ENCODE assay signal across 15 mouse cellular contexts in the genomic region with DNA sequence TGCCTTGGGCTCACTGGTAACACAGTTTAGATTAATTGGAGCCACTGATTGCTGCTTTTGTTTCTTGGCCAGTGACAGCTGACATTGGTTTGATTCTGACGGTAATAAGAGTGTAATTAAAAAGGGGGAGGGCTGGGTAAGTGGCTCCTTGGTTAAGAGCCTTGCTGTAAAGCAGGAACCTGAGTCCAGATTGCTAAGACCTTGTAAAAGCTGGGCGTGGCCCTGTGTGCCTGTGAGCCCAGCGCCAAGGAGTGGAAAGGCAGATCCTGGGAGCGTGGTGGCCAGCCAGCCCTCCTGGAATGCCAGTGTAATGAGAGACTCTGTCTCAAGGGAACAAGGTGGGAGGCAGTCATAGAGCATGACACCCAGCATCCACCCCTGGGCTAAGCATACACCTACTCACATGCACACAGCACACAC. TPM values are rescaled to one million over a fixed set of nuclear protein-coding genes. Genes with fewer than 3 reads are reported as not detected.
DNase-seq lines count a peak whose midpoint lies in the region; ATAC-seq lines count a peak whose summit lies in the region.
"Had no signal": no experiment of that assay in that cellular context is flagged by ENCODE, and none has a peak within 500 bp of the region (broad histone marks: within the 10 kb centered on the region; RNA-seq: fewer than 3 reads in every experiment).

No protein-coding gene starts in this region.

- no peak overlapping the region for H3K4me2 ChIP-seq in hindbrain, embryonic 12.5 days (replicated peaks)
- H3K4me2 ChIP-seq in hindbrain, embryonic 11.5 days (replicated peaks; ENCODE audit: low read depth, low read length), result no peak overlapping the region
- H3K4me2 ChIP-seq in midbrain, embryonic 11.5 days, result no peak overlapping the region
- H3K4me2 ChIP-seq in midbrain, embryonic 15.5 days, result no peak overlapping the region
- H3K4me2 ChIP-seq in forebrain, embryonic 14.5 days (ENCODE audit: low read length), result no peak overlapping the region
- H3K4me2 ChIP-seq in limb, embryonic 12.5 days, result no peak overlapping the region
- H3K4me2 ChIP-seq: liver, embryonic 15.5 days; midbrain, embryonic 12.5 days had no signal

- DNase-seq in hindbrain, embryonic 11.5 days (ENCODE audit: low spot score), result no peak
- peak; percentile 53 for DNase-seq in midbrain, embryonic 11.5 days (ENCODE audit: low spot score, missing footprints)
- DNase-seq in forebrain, embryonic 14.5 days (ENCODE audit: low spot score), result peak; percentile 55
- no peak for DNase-seq in spleen, postnatal 36 days (ENCODE audit: low spot score in 2 of 2)
- DNase-seq in heart, postnatal 36 days, result no peak
- DNase-seq: cerebellum, adult 11-12 months; gastrocnemius, postnatal 25 days; kidney, postnatal 10 days; lung, postnatal 36 days had no signal

- H3K27ac ChIP-seq in hindbrain, embryonic 12.5 days, result no peak overlapping the region
- no peak overlapping the region for H3K27ac ChIP-seq in hindbrain, embryonic 11.5 days (ENCODE audit: low read depth, low read length)
- no peak overlapping the region for H3K27ac ChIP-seq in midbrain, embryonic 11.5 days (ENCODE audit: low read depth, low read length)
- no peak overlapping the region for H3K27ac ChIP-seq in midbrain, embryonic 15.5 days
- no peak overlapping the region for H3K27ac ChIP-seq in forebrain, embryonic 14.5 days (ENCODE audit: low read depth, low read length)
- H3K27ac ChIP-seq in limb, embryonic 12.5 days, result no peak overlapping the region
- H3K27ac ChIP-seq: heart, embryonic 10.5 days; liver, embryonic 15.5 days; midbrain, embryonic 12.5 days had no signal

- intact Hi-C loops in heart, postnatal 36 days (cut with DNase I), result no loop called here

- peaks cover 33% of the 10 kb centered on the region for H3K36me3 ChIP-seq in hindbrain, embryonic 12.5 days
- 0 out of 2 replicates have a peak, but pooled peaks cover 3% of the 10 kb centered on the region for H3K36me3 ChIP-seq in hindbrain, embryonic 11.5 days (ENCODE audit: control insufficient read depth, insufficient read depth, low read length)
- peaks cover 4% of the 10 kb centered on the region; the same call in 1 of the 2 replicates for H3K36me3 ChIP-seq in midbrain, embryonic 11.5 days (ENCODE audit: control insufficient read depth, insufficient read depth, low read length)
- peaks cover 26% of the 10 kb centered on the region for H3K36me3 ChIP-seq in midbrain, embryonic 15.5 days (replicated peaks)
- H3K36me3 ChIP-seq in forebrain, embryonic 14.5 days (ENCODE audit: control insufficient read depth, insufficient read depth, low read length), result peaks cover 43% of the 10 kb centered on the region
- peaks cover 69% of the 10 kb centered on the region for H3K36me3 ChIP-seq in limb, embryonic 12.5 days
- H3K36me3 ChIP-seq: liver, embryonic 15.5 days had no signal

- H3K9ac ChIP-seq in hindbrain, embryonic 12.5 days, result no peak overlapping the region
- no peak overlapping the region for H3K9ac ChIP-seq in hindbrain, embryonic 11.5 days (ENCODE audit: low read depth, low read length)
- H3K9ac ChIP-seq in midbrain, embryonic 11.5 days (ENCODE audit: low read length), result no peak overlapping the region
- no peak overlapping the region for H3K9ac ChIP-seq in midbrain, embryonic 15.5 days
- no peak overlapping the region for H3K9ac ChIP-seq in forebrain, embryonic 14.5 days (ENCODE audit: low read length)
- no peak overlapping the region for H3K9ac ChIP-seq in limb, embryonic 12.5 days (replicated peaks)
- H3K9ac ChIP-seq: liver, embryonic 15.5 days; midbrain, embryonic 12.5 days had no signal

- no peaks in the 10 kb centered on the region for H3K27me3 ChIP-seq in hindbrain, embryonic 12.5 days
- H3K27me3 ChIP-seq in hindbrain, embryonic 11.5 days (ENCODE audit: control insufficient read depth, insufficient read depth, low read length), result no peaks in the 10 kb centered on the region
- H3K27me3 ChIP-seq in midbrain, embryonic 11.5 days (ENCODE audit: control insufficient read depth, insufficient read depth, low read length), result no peaks in the 10 kb centered on the region
- no peaks in the 10 kb centered on the region for H3K27me3 ChIP-seq in midbrain, embryonic 15.5 days (replicated peaks)
- H3K27me3 ChIP-seq in forebrain, embryonic 14.5 days (replicated peaks; ENCODE audit: control insufficient read depth, insufficient read depth, low read length), result no peaks in the 10 kb centered on the region
- H3K27me3 ChIP-seq in limb, embryonic 12.5 days, result no peaks in the 10 kb centered on the region
- H3K27me3 ChIP-seq: liver, embryonic 15.5 days; midbrain, embryonic 12.5 days had no signal

- WGBS in hindbrain, embryonic 12.5 days, result 74% methylated on average over 4 of the region's 4 CpGs
- 89% methylated on average over 4 of the region's 4 CpGs for WGBS in hindbrain, embryonic 11.5 days
- WGBS in midbrain, embryonic 11.5 days, result 84% methylated on average over 4 of the region's 4 CpGs
- 85% methylated on average over 4 of the region's 4 CpGs for WGBS in midbrain, embryonic 15.5 days
- WGBS in forebrain, embryonic 14.5 days, result 32% methylated on average over 4 of the region's 4 CpGs
- 39% methylated on average over 4 of the region's 4 CpGs for WGBS in limb, embryonic 12.5 days

- H3K9me3 ChIP-seq in hindbrain, embryonic 12.5 days (replicated peaks), result no peaks in the 10 kb centered on the region
- no peaks in the 10 kb centered on the region for H3K9me3 ChIP-seq in hindbrain, embryonic 11.5 days (ENCODE audit: control insufficient read depth, low read length)
- H3K9me3 ChIP-seq in midbrain, embryonic 11.5 days (ENCODE audit: control insufficient read depth, low read length), result no peaks in the 10 kb centered on the region
- no peaks in the 10 kb centered on the region for H3K9me3 ChIP-seq in midbrain, embryonic 15.5 days
- no peaks in the 10 kb centered on the region for H3K9me3 ChIP-seq in forebrain, embryonic 14.5 days (replicated peaks; ENCODE audit: control insufficient read depth, low read length)
- no peaks in the 10 kb centered on the region for H3K9me3 ChIP-seq in limb, embryonic 12.5 days
- H3K9me3 ChIP-seq: heart, embryonic 10.5 days; liver, embryonic 15.5 days; midbrain, embryonic 12.5 days had no signal

- no peak overlapping the region for H3K4me3 ChIP-seq in hindbrain, embryonic 12.5 days
- no peak overlapping the region for H3K4me3 ChIP-seq in hindbrain, embryonic 11.5 days (ENCODE audit: low read depth, low read length)
- no peak overlapping the region for H3K4me3 ChIP-seq in midbrain, embryonic 11.5 days (ENCODE audit: low read depth, low read length)
- H3K4me3 ChIP-seq in midbrain, embryonic 15.5 days, result no peak overlapping the region
- H3K4me3 ChIP-seq in forebrain, embryonic 14.5 days (ENCODE audit: low read depth, low read length), result no peak overlapping the region
- H3K4me3 ChIP-seq in limb, embryonic 12.5 days (replicated peaks), result no peak overlapping the region
- H3K4me3 ChIP-seq: heart, embryonic 10.5 days; liver, embryonic 15.5 days; midbrain, embryonic 12.5 days had no signal

- 0 out of 2 replicates have a peak, but pooled peaks have one; percentile 38 for ATAC-seq in hindbrain, embryonic 12.5 days (ENCODE audit: low FRiP score)
- no peak for ATAC-seq in hindbrain, embryonic 11.5 days (ENCODE audit: low FRiP score)
- ATAC-seq in midbrain, embryonic 11.5 days (ENCODE audit: low FRiP score), result no peak
- ATAC-seq in midbrain, embryonic 15.5 days (replicated peaks), result no peak
- peak; percentile 77 for ATAC-seq in forebrain, embryonic 14.5 days
- peak; percentile 63; the same call in 1 of the 2 replicates for ATAC-seq in limb, embryonic 12.5 days (ENCODE audit: insufficient number of reproducible peaks, insufficient read depth, low FRiP score, low TSS enrichment, low read depth)

- no peaks in the 10 kb centered on the region for H3K4me1 ChIP-seq in hindbrain, embryonic 12.5 days
- no peaks in the 10 kb centered on the region for H3K4me1 ChIP-seq in hindbrain, embryonic 11.5 days (replicated peaks; ENCODE audit: control insufficient read depth, insufficient read depth, low read length)
- H3K4me1 ChIP-seq in midbrain, embryonic 11.5 days (ENCODE audit: control insufficient read depth, insufficient read depth, low read length), result no peaks in the 10 kb centered on the region
- no peaks in the 10 kb centered on the region for H3K4me1 ChIP-seq in midbrain, embryonic 15.5 days
- H3K4me1 ChIP-seq in forebrain, embryonic 14.5 days (ENCODE audit: control insufficient read depth, insufficient read depth, low read length), result no peaks in the 10 kb centered on the region
- H3K4me1 ChIP-seq in limb, embryonic 12.5 days (replicated peaks), result peaks cover 5% of the 10 kb centered on the region; the same call in 1 of the 2 replicates
- H3K4me1 ChIP-seq: heart, embryonic 10.5 days; liver, embryonic 15.5 days; midbrain, embryonic 12.5 days had no signal

RNA-seq across cellular contexts. Expression of a gene that starts 38.4 kb away (rescaled TPM):
- polyA plus RNA-seq in hindbrain, embryonic 12.5 days (2016; fragmentation: Nextera tagmentation; extraction: Ambion mirVana), result 107 and 109 TPM in 2 replicates
- polyA plus RNA-seq in hindbrain, embryonic 11.5 days (2014; fragmentation: Nextera tagmentation; extraction: Ambion mirVana), result 83.8 and 86.9 TPM in 2 replicates
- 72.5 and 82.4 TPM in 2 replicates for polyA plus RNA-seq in midbrain, embryonic 11.5 days (2014; fragmentation: Nextera tagmentation; extraction: Ambion mirVana)
- 117 and 124 TPM in 2 replicates for polyA plus RNA-seq in midbrain, embryonic 15.5 days (2015; fragmentation: Nextera tagmentation; extraction: Ambion mirVana)
- 129 and 140 TPM in 2 replicates for polyA plus RNA-seq in forebrain, embryonic 14.5 days (2014; fragmentation: Nextera tagmentation; extraction: Ambion mirVana)
- 124 and 129 TPM in 2 replicates for polyA plus RNA-seq in limb, embryonic 12.5 days (2016; fragmentation: Nextera tagmentation; extraction: Ambion mirVana)
- 10 to 100 TPM; 10.8 to 14.1 TPM for total RNA-seq in heart, postnatal 36 days (2021)

Comparison
In these comparisons a context has a peak if more than half of its experiments do, and no peak if none do; other contexts are left out.
1. ATAC-seq: peak in hindbrain, embryonic 12.5 days (single experiment), forebrain, embryonic 14.5 days (single experiment) and limb, embryonic 12.5 days (single experiment); none in hindbrain, embryonic 11.5 days (single experiment), midbrain, embryonic 11.5 days (single experiment) and midbrain, embryonic 15.5 days (single experiment).
2. DNase-seq: peak in midbrain, embryonic 11.5 days (single experiment) and forebrain, embryonic 14.5 days (single experiment); none in hindbrain, embryonic 11.5 days (single experiment), spleen, postnatal 36 days (0 of 2) and heart, postnatal 36 days (0 of 2).